Mouse (Mus musculus): ENCODE results near the gene Mief1.

Gene Mief1

DNA sequence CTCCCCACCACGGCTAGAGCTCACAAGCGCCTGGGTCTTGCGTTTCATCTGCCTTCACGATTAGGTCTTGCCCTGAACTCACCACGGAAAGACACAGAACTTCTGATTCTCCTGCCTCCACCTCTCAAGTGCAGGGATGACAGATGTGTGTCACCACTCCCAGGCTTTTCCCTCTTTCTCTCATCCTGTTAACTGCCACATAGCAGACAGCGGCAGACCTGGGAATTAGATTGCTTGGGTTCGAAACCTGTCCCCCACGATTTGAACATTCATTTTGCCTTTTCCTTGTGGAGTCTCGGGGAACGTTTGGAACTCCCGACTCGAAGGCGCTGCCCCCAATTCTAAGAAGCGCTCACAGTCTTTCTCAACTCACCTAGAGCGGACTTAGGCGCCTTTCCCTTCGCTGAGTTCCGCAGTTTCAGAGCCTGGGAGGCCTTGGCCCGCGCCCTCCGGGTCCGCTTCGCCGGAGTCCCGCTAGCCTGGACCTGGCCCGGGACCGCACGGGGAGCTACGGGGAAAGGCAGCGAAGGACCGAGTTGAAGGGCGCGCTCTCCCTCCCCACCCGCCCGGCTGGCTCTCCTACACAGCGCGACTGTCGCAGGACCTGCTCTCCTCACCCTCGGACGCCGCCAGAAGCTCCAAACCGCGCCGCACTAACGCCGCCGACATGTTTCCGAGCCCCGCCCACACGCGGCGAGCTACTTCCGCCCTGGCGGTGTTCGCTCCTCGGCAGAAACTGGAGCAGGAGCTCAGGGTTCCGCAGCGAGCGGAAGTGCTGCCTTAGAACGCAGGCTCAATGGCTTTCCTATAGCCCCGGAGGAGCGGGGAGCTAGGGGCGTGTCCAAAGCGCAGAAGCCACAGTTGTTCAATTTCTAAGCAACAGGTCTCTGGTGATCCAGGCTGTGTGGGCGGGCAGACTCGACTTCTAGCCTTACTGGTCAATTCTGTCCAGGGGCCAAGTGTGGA lies 30.1 kb downstream of the Mief1 start, which contains the start of gene Rps19bp1:
Gene Rps19bp1, minus strand, starts transcription at position 706 of the 966 bp plus-strand sequence.
- DNase-seq (ENCODE audit: low spot score) = peak; percentile 67

DNA sequence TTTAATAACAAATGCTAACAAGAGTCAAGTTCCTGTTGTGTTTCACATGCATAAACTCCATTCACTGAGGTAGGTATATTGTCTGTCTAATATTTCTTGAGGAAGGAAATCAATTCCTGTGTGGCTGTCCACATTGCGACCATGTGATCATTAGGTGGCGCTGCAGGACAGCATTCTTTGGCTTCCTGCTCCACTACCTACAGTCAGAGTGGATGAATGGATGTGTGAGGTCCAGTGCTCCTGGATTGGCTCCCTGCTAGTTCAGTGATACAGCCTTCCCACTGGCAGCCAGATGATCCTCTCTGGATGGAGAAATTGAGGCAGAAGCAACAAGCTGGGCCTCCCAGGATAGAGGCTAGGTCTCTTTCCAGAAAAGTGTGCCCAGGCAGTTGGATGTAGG lies 32.5 kb downstream of the Mief1 start:
- DNase-seq (ENCODE audit: low spot score) = peak; percentile 85

DNA sequence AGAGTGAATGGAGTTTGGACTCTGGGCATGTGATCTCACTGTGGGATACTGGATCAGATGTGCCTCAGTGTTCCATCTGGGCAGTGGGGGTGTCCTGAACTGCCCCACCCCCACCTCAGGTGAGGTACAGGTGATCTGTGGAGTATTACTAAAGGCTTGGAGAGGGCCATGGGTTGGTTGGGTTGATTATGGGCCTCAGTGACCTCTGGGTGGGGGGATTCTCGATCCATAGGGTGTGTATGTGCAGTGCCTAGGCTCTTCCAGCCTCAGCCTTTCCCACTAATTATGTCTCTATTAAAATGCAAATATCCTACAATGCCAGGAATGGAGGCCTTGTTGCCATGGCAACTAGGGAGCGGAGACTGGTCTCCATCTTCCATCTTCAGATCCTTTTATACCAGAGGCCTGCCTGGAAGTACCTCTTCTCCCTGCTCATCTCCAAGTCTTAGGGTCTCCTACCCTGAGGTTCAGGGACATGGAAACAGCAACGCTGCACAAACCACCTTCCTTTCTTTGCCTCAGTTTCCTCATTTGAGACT lies 38.1 kb downstream of the Mief1 start:
- no peak for DNase-seq (ENCODE audit: low spot score)

DNA sequence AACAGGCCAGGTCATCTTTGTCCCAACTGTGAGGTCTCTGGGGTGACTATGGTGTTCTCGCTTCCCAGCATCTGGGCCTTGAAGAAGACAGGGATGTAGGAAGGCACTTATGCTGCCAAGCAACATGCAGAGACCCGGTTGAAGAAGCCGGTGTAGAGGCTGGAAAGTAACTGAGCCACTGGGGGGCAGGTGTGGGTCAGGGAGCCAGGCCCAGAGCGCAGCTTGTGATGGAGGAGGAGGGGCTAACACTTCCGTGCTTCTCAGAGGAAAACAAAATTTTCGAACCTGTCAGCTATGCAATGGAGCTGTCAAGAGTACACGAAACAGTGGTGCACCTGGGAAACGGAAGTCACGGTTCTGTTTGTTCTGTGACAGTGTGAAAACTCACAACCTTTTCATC lies 43.3 kb downstream of the Mief1 start:
- no peak for DNase-seq (ENCODE audit: low spot score)

DNA sequence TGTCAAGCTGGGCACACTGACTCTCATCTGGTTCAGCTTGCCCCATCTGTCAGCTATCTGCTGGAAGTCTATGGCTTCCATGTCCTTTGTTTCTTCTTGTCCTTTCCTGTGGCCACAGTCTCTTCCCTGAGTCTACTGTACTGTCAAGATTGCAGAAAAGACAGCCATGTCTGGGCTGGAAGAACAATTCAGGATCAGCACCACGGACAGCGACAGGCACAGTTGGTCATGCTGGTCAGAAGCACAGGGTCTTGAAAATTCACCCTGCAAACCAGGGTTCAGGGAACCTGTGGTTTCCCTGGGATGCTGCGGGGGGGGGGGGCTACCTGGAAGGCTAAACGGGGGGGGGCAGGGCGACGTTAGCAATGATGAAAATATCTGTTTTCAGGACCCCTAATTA lies 43.8 kb downstream of the Mief1 start:
- no peak for DNase-seq (ENCODE audit: low spot score)

DNA sequence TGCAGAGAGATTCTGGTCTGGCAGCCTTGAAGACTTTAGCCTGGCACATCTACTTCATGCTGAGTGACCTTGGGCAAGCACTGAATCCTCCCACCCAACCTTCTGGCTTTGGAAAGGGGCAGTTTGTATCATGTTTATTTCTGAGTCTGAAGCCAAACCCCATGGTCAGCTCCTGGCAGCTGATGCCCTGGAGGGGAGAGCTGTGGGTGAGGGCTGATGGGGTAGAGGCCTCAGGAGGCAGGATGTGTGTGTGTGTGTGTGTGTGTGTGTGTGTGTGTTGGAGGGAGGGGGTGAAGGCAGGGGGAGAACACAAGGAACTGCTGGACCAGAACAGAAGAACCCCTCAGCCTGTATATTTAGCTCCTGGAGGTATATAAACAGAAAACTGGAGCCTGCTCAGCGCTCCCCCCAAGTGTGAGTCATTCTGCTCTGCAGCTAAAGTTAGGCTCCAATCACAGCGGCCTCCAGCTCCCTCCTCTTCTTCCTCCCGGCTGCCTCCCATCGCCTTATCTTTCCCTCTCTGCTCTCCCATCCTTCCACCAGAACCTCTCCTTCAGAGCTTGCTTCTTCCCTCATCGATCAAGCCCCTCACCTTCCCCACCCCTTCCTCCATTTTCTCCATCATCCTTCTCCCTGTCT lies 44.4 kb downstream of the Mief1 start:
- DNase-seq (ENCODE audit: low spot score) = no peak

DNA sequence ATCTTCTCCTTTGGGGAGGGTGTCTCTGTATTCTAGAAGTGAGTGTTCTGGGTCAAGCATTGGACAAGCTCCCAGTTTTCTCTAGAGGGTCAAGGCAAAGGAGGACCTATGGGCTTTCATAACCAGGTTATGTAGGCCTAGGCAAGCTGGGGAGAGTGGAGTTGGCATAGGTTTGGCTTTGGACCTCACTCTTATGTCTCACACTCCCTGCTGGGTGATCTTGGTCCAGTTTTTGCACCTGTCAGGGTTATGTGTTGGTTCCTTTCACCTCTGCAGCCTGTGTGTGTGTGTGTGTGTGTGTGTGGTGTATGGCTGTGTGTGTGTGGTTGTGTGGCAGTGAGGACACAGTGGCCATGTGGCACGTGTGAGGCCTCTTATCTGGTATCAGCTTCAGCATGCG lies 45.2 kb downstream of the Mief1 start:
- no peak for DNase-seq (ENCODE audit: low spot score)

DNA sequence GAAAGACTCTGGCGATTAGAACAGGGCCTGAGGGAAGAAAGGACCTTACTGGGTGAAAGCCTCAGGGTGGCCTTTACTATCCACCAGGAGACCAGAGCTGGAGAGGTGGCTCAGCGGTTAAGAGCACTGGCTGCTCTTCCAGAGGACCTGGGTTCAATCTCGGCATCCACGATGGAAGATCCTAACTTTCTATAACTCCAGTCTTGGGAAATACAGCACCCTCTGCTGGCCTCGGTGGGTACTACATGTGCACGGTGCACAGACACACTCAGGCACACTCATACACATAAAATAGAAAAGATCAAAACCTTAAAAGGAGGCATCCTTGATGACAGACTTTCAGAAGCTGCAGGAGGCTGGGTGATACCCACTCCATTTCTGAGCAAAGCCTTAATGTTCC lies 46.8 kb downstream of the Mief1 start:
- no peak for DNase-seq (ENCODE audit: low spot score)

DNA sequence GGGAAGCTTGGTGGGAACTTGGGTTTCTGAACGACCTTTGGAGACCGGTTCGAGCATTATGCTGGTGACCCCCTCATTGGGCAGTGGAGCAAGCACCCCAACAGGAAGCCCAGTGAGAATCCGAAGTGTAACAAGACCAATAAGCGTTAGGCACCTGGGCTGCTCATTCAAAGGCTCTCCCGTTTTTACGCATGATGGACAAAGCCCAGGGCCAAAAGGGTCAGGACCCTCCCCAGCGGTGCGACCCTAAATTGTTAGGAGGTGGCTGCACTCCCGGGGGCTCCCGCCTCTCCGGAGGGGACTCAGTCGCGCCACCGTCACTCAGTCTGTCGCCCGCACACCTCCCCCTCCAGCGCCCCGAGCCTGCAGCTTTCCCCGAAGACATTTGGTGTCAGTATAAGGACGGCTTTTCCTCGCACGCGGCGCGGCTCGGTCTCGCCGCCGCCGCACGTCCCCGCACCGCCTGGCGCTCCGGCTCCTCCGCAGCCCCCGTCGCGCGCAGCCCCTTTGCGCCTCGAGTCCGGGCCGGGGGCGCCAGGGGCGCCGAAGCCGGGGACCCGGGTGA lies 53.1 kb downstream of the Mief1 start, which contains the start of gene Cacna1i:
Gene Cacna1i, plus strand, starts transcription at position 388 of the 565 bp plus-strand sequence.
- DNase-seq (ENCODE audit: low spot score) = no peak

DNA sequence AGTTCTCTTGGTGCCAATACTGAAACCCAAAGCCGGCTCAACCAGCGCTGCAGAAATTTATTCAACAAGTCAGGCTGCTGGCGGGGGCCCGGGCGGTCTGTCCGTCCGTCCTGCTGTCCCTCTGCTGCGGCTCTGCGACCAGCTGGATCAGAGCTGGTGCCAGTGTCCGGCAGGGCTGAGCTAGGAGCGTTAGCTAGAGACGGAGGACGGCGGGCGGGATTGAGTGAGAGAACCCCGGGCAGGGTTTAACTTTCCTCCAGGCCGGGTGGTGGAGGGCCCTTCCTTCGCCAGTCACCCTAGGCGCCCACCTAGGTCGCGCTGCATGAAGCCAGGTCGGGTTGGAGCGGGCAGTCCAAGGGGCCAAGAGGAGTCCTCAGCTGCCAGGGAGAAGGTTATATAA lies 54.2 kb downstream of the Mief1 start:
- no peak for DNase-seq (ENCODE audit: low spot score)

DNA sequence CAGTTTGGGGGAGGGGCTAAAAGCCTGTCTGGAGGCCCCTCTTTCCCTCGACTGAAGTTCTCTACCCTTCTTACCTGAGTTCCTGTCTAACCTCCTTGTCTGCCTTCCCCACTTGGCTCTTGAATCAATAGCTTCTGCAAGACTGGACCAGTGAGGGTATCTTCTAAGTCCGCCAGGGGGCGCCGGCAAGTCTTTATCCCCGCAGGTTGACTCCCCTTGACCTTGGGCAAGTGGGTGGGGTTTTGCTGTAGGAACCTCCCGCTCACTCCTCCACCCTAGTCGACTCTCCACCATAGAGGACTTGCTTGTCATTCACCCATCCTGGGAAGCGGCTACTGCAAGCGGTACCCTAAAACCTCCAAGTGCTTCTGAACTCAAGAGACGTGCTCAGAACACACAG lies 55.6 kb downstream of the Mief1 start:
- DNase-seq (ENCODE audit: low spot score) = peak; percentile 52

DNA sequence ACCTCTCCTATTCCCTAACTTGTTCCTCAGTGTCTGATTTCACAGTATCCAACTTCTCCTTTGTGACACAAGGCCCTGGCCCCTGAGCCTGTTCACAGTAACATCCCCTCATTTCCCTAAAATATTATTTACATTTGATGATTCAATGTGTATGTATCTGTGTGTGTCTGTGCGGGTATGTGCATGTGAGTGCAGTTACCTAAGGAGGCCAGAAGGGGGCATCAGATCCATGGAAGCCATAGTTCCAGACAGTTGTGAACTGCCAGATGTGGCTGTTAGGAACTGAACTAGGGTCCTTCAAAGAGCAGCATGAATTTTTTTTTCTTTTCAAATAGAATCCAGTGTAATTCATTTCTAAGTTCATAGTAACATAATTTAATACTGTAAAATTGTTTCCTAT lies 63.3 kb downstream of the Mief1 start:
- DNase-seq (ENCODE audit: low spot score) = no peak
